Mouse (Mus musculus) hindbrain, embryonic 12.5 days (tissue): ENCODE results near the gene Taar7a. TPM values are rescaled to one million over a fixed set of nuclear protein-coding genes. Genes with fewer than 3 reads are reported as not detected.

Source experiments
- polyA plus RNA-seq: library from polyadenylated mRNA; unstranded; fragments of >200 nt; fragmentation: Nextera tagmentation; extraction: Ambion mirVana; gene quantifications from 2 replicates; pipeline ENCODE4 v1.2.1, GENCODE M21; 2016

Taar7a gene
- polyA plus RNA-seq, 1 experiment from 2014 or later, result not detected

Other genes with a start within 250 kb of the Taar7a start
- 113 and 116 TPM in 2 replicates for gene Rps12, start 206.2 kb downstream of the Taar7a start, polyA plus RNA-seq
- gene Slc18b1, start 196.5 kb downstream of the Taar7a start, polyA plus RNA-seq, result 22.5 and 23.5 TPM in 2 replicates
- not detected in 2 replicates for gene Vnn3, start 142.0 kb downstream of the Taar7a start, polyA plus RNA-seq
- 1.3 and 1.6 TPM in 2 replicates for gene Vnn1, start 98.8 kb downstream of the Taar7a start, polyA plus RNA-seq
- not detected in 2 replicates for gene Taar1, start 73.1 kb downstream of the Taar7a start, polyA plus RNA-seq
- not detected in 2 replicates for gene Taar2, start 54.9 kb downstream of the Taar7a start, polyA plus RNA-seq
- not detected in 2 replicates for gene Taar3, start 43.9 kb downstream of the Taar7a start, polyA plus RNA-seq
- gene Taar4, start 33.0 kb downstream of the Taar7a start, polyA plus RNA-seq, result not detected in 2 replicates
- 1.3 TPM in 1 of 2 replicates, not detected in the other for gene Taar5, start 22.8 kb downstream of the Taar7a start, polyA plus RNA-seq
- 0.41 TPM in 1 of 2 replicates, not detected in the other for gene Taar6, start 7.8 kb downstream of the Taar7a start, polyA plus RNA-seq
- not detected in 2 replicates for gene Taar7b, start 6.5 kb upstream of the Taar7a start, polyA plus RNA-seq
- not detected in 2 replicates for gene Taar7d, start 33.7 kb upstream of the Taar7a start, polyA plus RNA-seq
- not detected in 2 replicates for gene Taar7e, start 44.1 kb upstream of the Taar7a start, polyA plus RNA-seq
- not detected in 2 replicates for gene Taar7f, start 56.0 kb upstream of the Taar7a start, polyA plus RNA-seq
- gene Taar8a, start 83.0 kb upstream of the Taar7a start, polyA plus RNA-seq, result not detected in 2 replicates
- not detected in 2 replicates for gene Taar8b, start 98.8 kb upstream of the Taar7a start, polyA plus RNA-seq
- not detected in 2 replicates for gene Taar8c, start 108.4 kb upstream of the Taar7a start, polyA plus RNA-seq
- not detected in 2 replicates for gene Taar9, start 116.1 kb upstream of the Taar7a start, polyA plus RNA-seq
- 149 and 158 TPM in 2 replicates for gene Stx7, start 155.8 kb upstream of the Taar7a start, polyA plus RNA-seq
- 16.1 and 17.8 TPM in 2 replicates for gene Moxd1, start 230.0 kb upstream of the Taar7a start, polyA plus RNA-seq